Mouse (Mus musculus) MEL (cell line): ENCODE measurements around the gene Tkfc. TPM values are rescaled to one million over a fixed set of nuclear protein-coding genes. Genes with fewer than 3 reads are reported as not detected.

Source experiments
- DNase-seq: peaks from one replicate; pipeline ENCODE4 v3.0.0; 2011; ENCODE audit warnings: low read depth, low spot score
- H3K27ac ChIP-seq: 2 replicates; pipeline ENCODE4 v1.5.1; 2012; ENCODE audit warnings: low read depth, mild to moderate bottlenecking, control low read depth, low read length, moderate library complexity; ENCODE audit not compliant: control insufficient read depth
- H3K27me3 ChIP-seq, 2 experiments: fragments of 150-350 bp in 1 of 2; sonication (generic) in 1 of 2; 2 replicates each; pipeline ENCODE4 v1.6.1; 2012; ENCODE audit warnings: low read length in 2 of 2, mild to moderate bottlenecking in 2 of 2, improper control_type of control experiment in 1 of 2, moderate library complexity in 1 of 2; ENCODE audit not compliant: insufficient read depth in 2 of 2, control insufficient read depth in 1 of 2
- H3K36me3 ChIP-seq, 2 experiments: 2 replicates each; pipeline ENCODE4 v1.6.1; 2012 to 2014; ENCODE audit warnings: low read length in 2 of 2, improper control_type of control experiment in 1 of 2, inconsistent platforms in 1 of 2, mild to moderate bottlenecking in 1 of 2; ENCODE audit not compliant: insufficient read depth in 2 of 2, control insufficient read depth in 1 of 2
- H3K4me1 ChIP-seq, 2 experiments: fragments of 150-350 bp in 1 of 2; sonication (generic) in 1 of 2; 2 replicates each; pipeline ENCODE4 v1.6.1; 2012; ENCODE audit warnings: low read length in 2 of 2, improper control_type of control experiment in 1 of 2, mild to moderate bottlenecking in 1 of 2; ENCODE audit not compliant: insufficient read depth in 2 of 2, control insufficient read depth in 1 of 2
- H3K4me3 ChIP-seq, 2 experiments: fragments of 150-350 bp in 1 of 2; sonication (generic) in 1 of 2; 2 replicates each; pipeline ENCODE4 v1.5.1; 2012; ENCODE audit warnings: low read depth in 2 of 2, low read length in 2 of 2, mild to moderate bottlenecking in 2 of 2, moderate library complexity in 2 of 2, control low read depth in 1 of 2, improper control_type of control experiment in 1 of 2; ENCODE audit not compliant: control insufficient read depth in 1 of 2, insufficient read depth in 1 of 2
- H3K79me2 ChIP-seq: 2 replicates; pipeline ENCODE4 v1.6.1; 2012; ENCODE audit warnings: mild to moderate bottlenecking, low read length, moderate library complexity; ENCODE audit not compliant: control insufficient read depth, poor library complexity, insufficient read depth
- H3K9ac ChIP-seq: 2 replicates; pipeline ENCODE4 v1.6.1; 2012; ENCODE audit warnings: low read depth, mild to moderate bottlenecking, control low read depth, low read length, moderate library complexity; ENCODE audit not compliant: control insufficient read depth, poor library complexity, severe bottlenecking
- H3K9me3 ChIP-seq: fragments of 150-350 bp; sonication (generic); replicated peaks from 2 replicates; pipeline ENCODE4 v1.6.1; 2012; ENCODE audit warnings: mild to moderate bottlenecking, low read length, improper control_type of control experiment, moderate library complexity; ENCODE audit not compliant: insufficient read depth
- BHLHE40 ChIP-seq: IDR thresholded peaks from 2 replicates; pipeline ENCODE4 v1.6.1; 2012; ENCODE audit warnings: low read depth, mild to moderate bottlenecking, inconsistent platforms, low read length, improper control_type of control experiment, borderline replicate concordance
- CHD2 ChIP-seq: IDR thresholded peaks from 2 replicates; pipeline ENCODE4 v1.6.1; 2011; ENCODE audit warnings: low read length, improper control_type of control experiment
- CTCF ChIP-seq, 3 experiments: IDR thresholded peaks in 2 of 3; conservative IDR thresholded peaks in 1 of 3; 2 replicates each; pipeline ENCODE4 v1.5.1; 2011 to 2012; ENCODE audit warnings: low read length in 3 of 3, low read depth in 2 of 3, mild to moderate bottlenecking in 2 of 3, improper control_type of control experiment in 1 of 3, inconsistent platforms in 1 of 3, mixed read lengths in 1 of 3, moderate library complexity in 1 of 3; ENCODE audit not compliant: control insufficient read depth in 1 of 3, insufficient read depth in 1 of 3, poor library complexity in 1 of 3, severe bottlenecking in 1 of 3
- E2F4 ChIP-seq: IDR thresholded peaks from 2 replicates; pipeline ENCODE4 v1.6.1; 2011; ENCODE audit warnings: low read depth, low read length, improper control_type of control experiment, borderline replicate concordance
- ELF1 ChIP-seq: IDR thresholded peaks from 2 replicates; pipeline ENCODE4 v1.6.1; 2014; ENCODE audit warnings: low read depth, mild to moderate bottlenecking, inconsistent platforms, low read length, improper control_type of control experiment, moderate library complexity
- EP300 ChIP-seq, 2 experiments: IDR thresholded peaks; 2 replicates each; pipeline ENCODE4 v1.6.1; 2011; ENCODE audit warnings: improper control_type of control experiment in 2 of 2, low read length in 2 of 2, low read depth in 1 of 2, mild to moderate bottlenecking in 1 of 2
- ETS1 ChIP-seq: IDR thresholded peaks from 2 replicates; pipeline ENCODE4 v1.6.1; 2012; ENCODE audit warnings: low read depth, mild to moderate bottlenecking, inconsistent platforms, low read length, improper control_type of control experiment, moderate library complexity
- GABPA ChIP-seq: IDR thresholded peaks from 2 replicates; pipeline ENCODE4 v1.6.1; 2012; ENCODE audit warnings: low read depth, mild to moderate bottlenecking, inconsistent platforms, low read length, improper control_type of control experiment, moderate library complexity
- GATA1 ChIP-seq: IDR thresholded peaks from 2 replicates; pipeline ENCODE4 v1.6.1; 2011; ENCODE audit warnings: low read depth, low read length, improper control_type of control experiment
- KAT2A ChIP-seq: conservative IDR thresholded peaks from 2 replicates; pipeline ENCODE4 v1.6.1; 2012; ENCODE audit warnings: low read depth, low read length, improper control_type of control experiment, inconsistent platforms
- MAFK ChIP-seq: IDR thresholded peaks from 2 replicates; pipeline ENCODE4 v1.6.1; 2011; ENCODE audit warnings: low read depth, mild to moderate bottlenecking, low read length, improper control_type of control experiment, borderline replicate concordance
- MYB ChIP-seq: IDR thresholded peaks from 2 replicates; pipeline ENCODE4 v1.6.1; 2011; ENCODE audit warnings: mild to moderate bottlenecking, low read depth, low read length, improper control_type of control experiment
- MYC ChIP-seq: IDR thresholded peaks from 2 replicates; pipeline ENCODE4 v1.6.1; 2011; ENCODE audit warnings: low read depth, mild to moderate bottlenecking, low read length, improper control_type of control experiment, moderate library complexity
- NELFE ChIP-seq: IDR thresholded peaks from 2 replicates; pipeline ENCODE4 v1.6.1; 2011; ENCODE audit warnings: low read depth, low read length, improper control_type of control experiment
- POLR2A ChIP-seq, 2 experiments: IDR thresholded peaks; 2 replicates each; pipeline ENCODE4 v1.6.1; 2011 to 2012; ENCODE audit warnings: low read length in 2 of 2, mild to moderate bottlenecking in 2 of 2, control low read depth in 1 of 2, improper control_type of control experiment in 1 of 2, low read depth in 1 of 2, moderate library complexity in 1 of 2; ENCODE audit not compliant: control insufficient read depth in 1 of 2, insufficient read depth in 1 of 2, poor library complexity in 1 of 2
- POLR2AphosphoS2 ChIP-seq: IDR thresholded peaks from 2 replicates; pipeline ENCODE4 v1.6.1; 2011; ENCODE audit warnings: low read length, improper control_type of control experiment
- POLR2AphosphoS5 ChIP-seq: IDR thresholded peaks from 2 replicates; pipeline ENCODE4 v1.6.1; 2012; ENCODE audit warnings: low read depth, borderline replicate concordance, mild to moderate bottlenecking, inconsistent platforms, low read length, moderate library complexity, mixed read lengths
- RAD21 ChIP-seq: IDR thresholded peaks from 2 replicates; pipeline ENCODE4 v1.6.1; 2011; ENCODE audit warnings: mild to moderate bottlenecking, low read depth, low read length, improper control_type of control experiment
- RCOR1 ChIP-seq: IDR thresholded peaks from 2 replicates; pipeline ENCODE4 v1.6.1; 2012; ENCODE audit warnings: low read depth, mild to moderate bottlenecking, inconsistent platforms, low read length, improper control_type of control experiment
- SIN3A ChIP-seq: IDR thresholded peaks from 2 replicates; pipeline ENCODE4 v1.6.1; 2012; ENCODE audit warnings: low read length, improper control_type of control experiment, inconsistent platforms
- SMC3 ChIP-seq: IDR thresholded peaks from 2 replicates; pipeline ENCODE4 v1.6.1; 2011; ENCODE audit warnings: low read depth, low read length, improper control_type of control experiment
- TAL1 ChIP-seq: IDR thresholded peaks from 2 replicates; pipeline ENCODE4 v1.6.1; 2012; ENCODE audit warnings: mild to moderate bottlenecking, inconsistent platforms, low read length, moderate library complexity, mixed read lengths
- TBP ChIP-seq: IDR thresholded peaks from 2 replicates; pipeline ENCODE4 v1.8.0; 2011; ENCODE audit warnings: low read depth, low read length, improper control_type of control experiment
- TCF12 ChIP-seq: IDR thresholded peaks from 2 replicates; pipeline ENCODE4 v1.6.1; 2014; ENCODE audit warnings: low read depth, mild to moderate bottlenecking, inconsistent platforms, low read length, improper control_type of control experiment, moderate library complexity
- UBTF ChIP-seq: IDR thresholded peaks from 2 replicates; pipeline ENCODE4 v1.6.1; 2012; ENCODE audit warnings: low read depth, mild to moderate bottlenecking, inconsistent platforms, low read length, improper control_type of control experiment, moderate library complexity, borderline replicate concordance; ENCODE audit not compliant: insufficient read depth
- USF1 ChIP-seq: IDR thresholded peaks from 2 replicates; pipeline ENCODE4 v1.6.1; 2014; ENCODE audit warnings: low read depth, mild to moderate bottlenecking, inconsistent platforms, low read length, improper control_type of control experiment, moderate library complexity
- USF2 ChIP-seq, 2 experiments: IDR thresholded peaks; 2 replicates each; pipeline ENCODE4 v1.6.1; 2011 to 2012; ENCODE audit warnings: improper control_type of control experiment in 2 of 2, low read length in 2 of 2, borderline replicate concordance in 1 of 2, inconsistent platforms in 1 of 2, low read depth in 1 of 2, mild to moderate bottlenecking in 1 of 2; ENCODE audit not compliant: insufficient read depth in 1 of 2
- ZC3H11A ChIP-seq: IDR thresholded peaks from 2 replicates; pipeline ENCODE4 v1.6.1; 2012; ENCODE audit warnings: low read depth, mild to moderate bottlenecking, inconsistent platforms, low read length, improper control_type of control experiment
- ZKSCAN1 ChIP-seq: IDR thresholded peaks from 2 replicates; pipeline ENCODE4 v1.6.1; 2012; ENCODE audit warnings: low read depth, mild to moderate bottlenecking, inconsistent platforms, low read length, improper control_type of control experiment, moderate library complexity
- ZMIZ1 ChIP-seq: IDR thresholded peaks from 2 replicates; pipeline ENCODE4 v1.6.1; 2012; ENCODE audit warnings: low read depth, mild to moderate bottlenecking, inconsistent platforms, low read length, improper control_type of control experiment, moderate library complexity
- ZNF384 ChIP-seq: IDR thresholded peaks from 2 replicates; pipeline ENCODE4 v1.6.1; 2012; ENCODE audit warnings: low read depth, mild to moderate bottlenecking, inconsistent platforms, low read length, improper control_type of control experiment
- polyA plus RNA-seq, 2 experiments: library from polyadenylated mRNA; stranded (reverse) in 1 of 2; unstranded in 1 of 2; fragments of >175 nt in 1 of 2; fragments of >200 nt in 1 of 2; gene quantifications; 2 replicates each; pipeline versions ENCODE4 v1.2.1 to v1.2.4; 2012; ENCODE audit warnings: low replicate concordance in 2 of 2, low read depth in 1 of 2; ENCODE audit not compliant: insufficient read length in 2 of 2, insufficient read depth in 1 of 2, missing spikeins in 1 of 2
- total RNA-seq: library from RNA; depleted of rRNA; stranded (reverse); fragments of 300-350 nt; gene quantifications from 2 replicates; pipeline ENCODE4 v1.2.3, GENCODE M21; 2012

The Tkfc gene
- total and polyA plus RNA-seq, 3 experiments, result 3.6 to 12.8 TPM; not detected in 1

DNA sequence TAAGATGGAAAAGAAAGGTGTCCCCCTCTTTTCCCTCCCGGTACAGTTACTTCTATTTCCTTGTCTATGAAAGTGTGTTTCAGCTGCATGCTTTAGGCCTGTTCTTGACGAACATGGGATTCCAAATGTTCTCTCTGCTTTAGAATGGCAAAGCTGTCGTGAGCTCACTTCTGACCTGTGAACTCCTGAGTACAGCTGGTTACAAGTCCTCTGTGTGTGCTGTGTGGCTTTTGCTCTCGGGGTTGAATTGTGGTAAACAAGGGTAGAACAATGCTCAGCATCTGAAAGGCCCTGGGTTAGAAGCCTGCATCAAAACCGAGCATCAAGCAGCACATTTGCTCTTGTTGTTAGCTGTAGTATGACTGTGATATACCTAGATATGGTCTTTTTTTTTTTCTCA is 43.1 kb downstream of the Tkfc start:
- TF ChIP-seq POLR2AphosphoS5 (no peak), SIN3A (no peak), KAT2A (no peak), POLR2AphosphoS2 (no peak), TBP (no peak)
- TF ChIP-seq, all 39 proteins: peak for 0
- Histone ChIP-seq H3K4me1 (peaks cover 0 to 17% of the 10 kb centered on the region in 2 experiments; a peak in 2 of 4 replicates), H3K4me3 (no peak overlapping the region), H3K36me3 (peaks cover 0 to 10% of the 10 kb centered on the region in 2 experiments; a peak in 2 of 4 replicates), H3K79me2 (no peaks in the 10 kb centered on the region), H3K27me3 (no peaks in the 10 kb centered on the region), H3K9ac (no peak overlapping the region), H3K27ac (no peak overlapping the region), H3K9me3 (no peaks in the 10 kb centered on the region)
- no peak for DNase-seq

DNA sequence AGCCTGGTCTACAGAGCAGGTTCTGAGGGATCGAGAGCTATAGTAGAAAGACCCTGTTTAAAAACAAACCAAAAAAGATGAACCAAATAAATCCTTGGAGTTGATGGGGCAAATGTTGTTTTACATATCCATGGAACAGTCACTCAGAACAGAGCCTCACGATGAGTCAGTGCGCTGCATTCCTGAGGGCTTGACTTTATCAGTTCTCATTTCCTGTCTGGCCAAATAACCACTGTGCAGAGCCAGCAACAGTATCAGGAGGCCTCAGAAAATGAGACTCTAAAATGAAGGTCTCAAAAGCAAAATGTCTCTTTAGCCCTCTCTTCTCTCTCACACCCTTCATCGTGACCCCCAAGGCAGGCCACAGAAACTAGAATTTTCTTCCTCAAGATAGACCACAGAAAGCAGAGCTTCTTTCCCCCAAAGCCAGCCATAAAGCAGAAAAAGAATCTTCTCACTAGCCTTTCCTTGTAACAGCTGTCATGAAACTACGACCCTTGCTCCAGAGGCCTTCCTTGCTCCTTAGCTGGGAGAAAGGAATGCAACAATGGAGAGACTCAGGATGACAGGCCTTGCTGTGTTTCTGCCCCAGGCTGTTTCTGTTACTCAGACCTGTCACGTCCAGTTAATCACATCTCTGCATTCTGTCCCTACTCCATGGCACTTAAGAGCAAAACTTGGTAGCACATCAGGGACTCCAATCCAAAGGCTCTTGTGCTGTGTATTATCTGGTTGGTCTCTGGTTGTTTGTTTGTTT is 43.7 kb downstream of the Tkfc start:
- Histone ChIP-seq H3K4me1 (peaks cover 0 to 17% of the 10 kb centered on the region in 2 experiments; a peak in 2 of 4 replicates), H3K27me3 (no peaks in the 10 kb centered on the region), H3K9ac (no peak overlapping the region), H3K27ac (no peak overlapping the region), H3K9me3 (no peaks in the 10 kb centered on the region), H3K4me3 (no peak overlapping the region), H3K36me3 (peaks cover 0 to 12% of the 10 kb centered on the region in 2 experiments; a peak in 2 of 4 replicates), H3K79me2 (no peaks in the 10 kb centered on the region)
- TF ChIP-seq USF1, result no peak
- TF ChIP-seq CHD2, result no peak
- no peak for TF ChIP-seq SIN3A
- TF ChIP-seq ZKSCAN1, result no peak
- no peak for TF ChIP-seq ZNF384
- TF ChIP-seq TCF12, result no peak
- no peak for TF ChIP-seq SMC3
- no peak for TF ChIP-seq USF2 (IDR thresholded peaks at IDR 0.05; ENCODE audit: borderline replicate concordance in 1 of 2, insufficient read depth in 1 of 2, low read depth in 1 of 2, low read length in 2 of 2)
- TF ChIP-seq MYC, result no peak
- TF ChIP-seq RCOR1, result peak; percentile 32; the same call in 1 of the 2 replicates
- no peak for TF ChIP-seq ZC3H11A
- peak; percentile 72 for TF ChIP-seq GATA1
- no peak for TF ChIP-seq MYB
- no peak for TF ChIP-seq ZMIZ1
- TF ChIP-seq E2F4, result no peak
- no peak for TF ChIP-seq TAL1
- peak; percentile 14 to 74; a peak in 2 of 4 replicates for TF ChIP-seq EP300 (IDR thresholded peaks at IDR 0.05; ENCODE audit: low read depth in 1 of 2, low read length in 2 of 2)
- no peak for TF ChIP-seq BHLHE40
- TF ChIP-seq CTCF (IDR thresholded peaks at IDR 0.05 in 2 of 3, conservative IDR thresholded peaks at IDR 0.05 in 1 of 3; ENCODE audit: control insufficient read depth in 1 of 3, insufficient read depth in 1 of 3, low read depth in 2 of 3, low read length in 3 of 3, poor library complexity in 1 of 3, severe bottlenecking in 1 of 3), result no peak
- TF ChIP-seq GABPA, result no peak
- no peak for TF ChIP-seq RAD21
- TF ChIP-seq MAFK, result no peak
- peak; percentile 41; the same call in 1 of the 2 replicates for TF ChIP-seq ETS1
- TF ChIP-seq UBTF, result no peak
- TF ChIP-seq POLR2AphosphoS2, result no peak
- no peak for TF ChIP-seq ELF1
- no peak for TF ChIP-seq NELFE
- TF ChIP-seq POLR2A (IDR thresholded peaks at IDR 0.05; ENCODE audit: control insufficient read depth in 1 of 2, insufficient read depth in 1 of 2, low read depth in 1 of 2, low read length in 2 of 2, poor library complexity in 1 of 2), result no peak
- TF ChIP-seq KAT2A, result no peak
- DNase-seq, result peak; percentile 64
